Mouse (Mus musculus) fat pad, adult 2 months (tissue): ENCODE data around the gene Neurl1a.

Experiments used
- DNase-seq: peaks from one replicate; pipeline ENCODE4 v3.0.0-alpha.2; 2011; ENCODE audit warnings: low read depth, low spot score; ENCODE audit errors: extremely low read depth

Neurl1a gene

GRCm38 (mm10) chr19:47167617-47168214, 10.9 kb upstream of the Neurl1a start:
- DNase-seq, result no peak

- no peak for DNase-seq
Measured at GRCm38 (mm10) chr19:47168223-47168622, 10.4 kb upstream of the Neurl1a start.

GRCm38 (mm10) chr19:47168793-47169412, 9.7 kb upstream of the Neurl1a start:
- no peak for DNase-seq

- DNase-seq, result no peak
Measured at GRCm38 (mm10) chr19:47174515-47174914, 4.1 kb upstream of the Neurl1a start.

- no peak for DNase-seq
Measured at GRCm38 (mm10) chr19:47175472-47175871, 3.1 kb upstream of the Neurl1a start.

- DNase-seq, result no peak
Measured at GRCm38 (mm10) chr19:47176916-47177505, 1.6 kb upstream of the Neurl1a start.

GRCm38 (mm10) chr19:47178001-47178400, 619 bp upstream of the Neurl1a start:
- no peak for DNase-seq

GRCm38 (mm10) chr19:47179272-47179809, 721 bp downstream of the Neurl1a start:
- no peak for DNase-seq

GRCm38 (mm10) chr19:47180011-47180410, 1.4 kb downstream of the Neurl1a start:
- DNase-seq, result no peak

- DNase-seq, result no peak
Measured at GRCm38 (mm10) chr19:47184221-47184620, 5.6 kb downstream of the Neurl1a start.

GRCm38 (mm10) chr19:47184736-47185135, 6.1 kb downstream of the Neurl1a start:
- no peak for DNase-seq

GRCm38 (mm10) chr19:47186514-47187275, 8.1 kb downstream of the Neurl1a start:
- no peak for DNase-seq

GRCm38 (mm10) chr19:47188515-47189128, 10.0 kb downstream of the Neurl1a start:
- no peak for DNase-seq

- DNase-seq, result no peak
Measured at GRCm38 (mm10) chr19:47192158-47192557, 13.5 kb downstream of the Neurl1a start.

GRCm38 (mm10) chr19:47198671-47199350, 20.2 kb downstream of the Neurl1a start:
- no peak for DNase-seq

GRCm38 (mm10) chr19:47201972-47202371, 23.4 kb downstream of the Neurl1a start:
- DNase-seq, result no peak

GRCm38 (mm10) chr19:47202429-47202828, 23.8 kb downstream of the Neurl1a start:
- DNase-seq, result no peak

- no peak for DNase-seq
Measured at GRCm38 (mm10) chr19:47203042-47203441, 24.4 kb downstream of the Neurl1a start.

- no peak for DNase-seq
Measured at GRCm38 (mm10) chr19:47204653-47205052, 26.0 kb downstream of the Neurl1a start.

GRCm38 (mm10) chr19:47206126-47206525, 27.5 kb downstream of the Neurl1a start:
- DNase-seq, result no peak
